Mouse (Mus musculus): ENCODE measurements around the gene Elk3. TPM values are rescaled to one million over a fixed set of nuclear protein-coding genes. Genes with fewer than 3 reads are reported as not detected.

Gene Elk3
- polyA plus RNA-seq, 1 experiment from 2014 or later: 11.3 TPM

DNA sequence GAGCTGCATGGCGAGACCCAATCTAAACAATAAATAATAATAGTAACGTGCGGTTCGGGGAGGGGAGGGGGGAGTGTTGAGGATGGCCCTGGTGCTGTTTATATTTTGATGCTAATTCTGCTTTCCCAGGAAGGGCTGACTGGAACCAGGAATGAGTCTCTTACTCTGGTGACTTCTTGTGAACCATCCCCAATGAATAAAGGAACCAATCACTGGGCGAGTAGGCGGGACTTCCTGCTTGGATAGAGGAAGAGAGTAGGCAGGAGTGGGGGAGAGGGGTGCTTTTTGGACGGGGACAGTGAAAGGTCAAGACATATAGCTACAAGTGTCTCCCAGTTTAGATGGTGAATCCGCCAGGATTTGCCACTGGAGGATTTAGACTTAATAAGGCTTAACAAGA is 32.6 kb downstream of the Elk3 start:
- no peak overlapping the region for H3K4me2 ChIP-seq (replicated peaks)
- no peaks in the 10 kb centered on the region for H3K36me3 ChIP-seq (replicated peaks; ENCODE audit: control insufficient read depth, insufficient read depth)
- no peak for DNase-seq (ENCODE audit: low spot score)
- peaks cover 21% of the 10 kb centered on the region for H3K4me1 ChIP-seq (replicated peaks; ENCODE audit: control insufficient read depth, insufficient read depth, low read length)
- 80% methylated on average over 8 of the region's 8 CpGs for WGBS
- H3K27me3 ChIP-seq (ENCODE audit: control insufficient read depth, insufficient read depth, low read length): no peaks in the 10 kb centered on the region
- no peak overlapping the region for H3K27ac ChIP-seq
- ATAC-seq (ENCODE audit: low FRiP score): no peak
- H3K4me3 ChIP-seq (replicated peaks; ENCODE audit: low read length): no peak overlapping the region
- H3K9ac ChIP-seq: no peak overlapping the region
- H3K9me3 ChIP-seq (ENCODE audit: control insufficient read depth, low read length): no peaks in the 10 kb centered on the region

DNA sequence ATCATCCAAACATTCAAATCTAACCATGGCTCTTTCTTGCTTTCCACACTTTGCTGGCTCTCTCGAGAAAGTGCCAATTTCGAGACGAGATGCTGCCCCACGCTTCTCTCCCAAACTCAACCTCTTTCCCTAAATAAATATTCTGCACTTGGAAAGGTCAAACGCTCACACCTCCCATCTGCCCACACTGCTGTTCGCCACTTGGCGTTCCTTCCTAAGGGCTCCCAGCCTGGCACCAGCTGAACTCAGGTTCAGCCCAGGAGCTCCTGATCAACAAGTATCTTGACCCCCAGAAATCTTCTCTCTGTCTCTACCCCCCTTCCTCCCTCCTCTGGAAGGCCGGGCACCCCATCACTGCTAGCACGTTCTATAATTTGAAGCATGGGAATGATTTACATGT is 34.1 kb downstream of the Elk3 start:
- ATAC-seq (ENCODE audit: low FRiP score) (no peak), DNase-seq (ENCODE audit: low spot score) (no peak)
- peak overlapping the region; percentile 60 for H3K9ac ChIP-seq
- no peaks in the 10 kb centered on the region for H3K27me3 ChIP-seq (ENCODE audit: control insufficient read depth, insufficient read depth, low read length)
- peak overlapping the region; percentile 56 for H3K4me2 ChIP-seq (replicated peaks)
- peaks cover 21% of the 10 kb centered on the region for H3K4me1 ChIP-seq (replicated peaks; ENCODE audit: control insufficient read depth, insufficient read depth, low read length)
- peak overlapping the region; percentile 87 for H3K27ac ChIP-seq
- H3K9me3 ChIP-seq (ENCODE audit: control insufficient read depth, low read length): no peaks in the 10 kb centered on the region
- 45% methylated on average over 9 of the region's 9 CpGs for WGBS
- H3K4me3 ChIP-seq (replicated peaks; ENCODE audit: low read length): peak overlapping the region; percentile 35
- no peaks in the 10 kb centered on the region for H3K36me3 ChIP-seq (replicated peaks; ENCODE audit: control insufficient read depth, insufficient read depth)

DNA sequence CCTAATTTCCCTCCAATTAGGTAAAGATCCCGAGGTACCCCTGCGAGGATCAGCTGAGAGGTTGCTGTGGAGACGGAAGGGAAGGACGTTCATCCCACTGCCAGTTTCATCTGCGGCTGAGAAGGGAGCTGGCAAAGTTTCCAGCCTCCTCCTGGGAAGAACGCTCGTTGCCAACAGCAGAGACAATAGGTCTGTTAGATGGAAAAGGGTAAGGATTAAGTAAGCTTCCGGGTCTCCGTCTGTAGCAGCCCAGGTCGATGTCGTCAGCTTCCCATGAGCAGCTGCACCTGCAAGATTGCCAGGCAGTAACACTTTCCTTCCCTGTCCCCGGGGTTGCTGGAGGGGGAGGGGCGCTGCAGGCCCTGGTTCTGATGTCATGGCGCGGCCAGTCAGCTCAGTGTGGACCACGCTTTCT is 34.6 kb downstream of the Elk3 start:
- ATAC-seq (ENCODE audit: low FRiP score): peak; percentile 69
- Histone ChIP-seq H3K4me2 (replicated peaks) (peak overlapping the region; percentile 56), H3K4me3 (replicated peaks; ENCODE audit: low read length) (peak overlapping the region; percentile 35), H3K9ac (peak overlapping the region; percentile 60), H3K9me3 (ENCODE audit: control insufficient read depth, low read length) (no peaks in the 10 kb centered on the region), H3K36me3 (replicated peaks; ENCODE audit: control insufficient read depth, insufficient read depth) (no peaks in the 10 kb centered on the region), H3K27ac (peak overlapping the region; percentile 87), H3K4me1 (replicated peaks; ENCODE audit: control insufficient read depth, insufficient read depth, low read length) (peaks cover 21% of the 10 kb centered on the region), H3K27me3 (ENCODE audit: control insufficient read depth, insufficient read depth, low read length) (no peaks in the 10 kb centered on the region)
- peak; percentile 85 for DNase-seq (ENCODE audit: low spot score)
- WGBS: 1% methylated on average over 16 of the region's 16 CpGs

DNA sequence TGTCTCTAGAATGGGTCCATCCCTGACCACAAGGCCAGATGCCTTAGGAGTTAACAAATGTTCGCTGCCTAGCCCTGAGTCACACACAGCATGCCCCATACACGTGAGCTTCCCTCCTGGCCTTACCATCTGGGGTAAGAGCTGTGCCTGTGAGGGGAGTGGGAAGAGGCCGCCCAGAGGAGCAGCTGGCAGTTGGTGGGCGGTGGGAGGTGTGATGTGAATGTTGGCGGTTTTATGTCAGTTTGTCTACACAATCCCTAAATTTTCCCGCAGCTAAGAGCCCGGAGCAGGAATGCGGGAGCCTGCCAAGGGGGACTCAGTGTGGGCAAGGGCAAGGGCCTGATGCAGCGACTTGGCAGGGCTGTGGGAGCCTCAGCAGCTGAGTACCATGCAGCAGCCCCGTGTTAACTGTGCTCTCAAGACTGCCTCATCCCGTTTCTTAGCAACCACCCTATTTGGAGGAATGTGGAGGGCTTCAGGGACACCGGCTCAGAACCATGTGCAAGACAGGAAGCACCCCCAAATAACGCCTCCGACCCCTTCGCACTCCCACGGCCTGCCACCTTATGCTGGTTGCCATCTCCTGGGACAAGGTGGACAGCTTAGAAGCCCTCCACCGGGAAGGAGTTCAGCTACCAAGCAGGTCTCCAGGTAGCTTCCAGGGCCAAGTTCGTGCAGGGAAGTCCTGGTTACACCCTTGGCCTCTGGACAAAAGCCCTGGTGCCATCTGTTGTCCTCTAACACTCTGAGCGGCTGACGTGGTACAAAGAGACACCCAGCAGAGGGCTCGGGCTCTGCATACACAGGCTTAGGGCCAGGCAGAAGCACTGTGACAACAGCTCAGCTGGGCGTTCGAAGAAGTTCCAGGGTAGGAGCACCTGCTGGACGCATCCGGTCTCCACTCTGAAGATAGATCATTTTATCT is 35.5 kb downstream of the Elk3 start:
- 24% methylated on average over 25 of the region's 25 CpGs for WGBS
- H3K9ac ChIP-seq: peak overlapping the region; percentile 60
- peak; percentile 76 for DNase-seq (ENCODE audit: low spot score)
- H3K4me2 ChIP-seq (replicated peaks): peak overlapping the region; percentile 56
- peak; percentile 90 for ATAC-seq (ENCODE audit: low FRiP score)
- H3K9me3 ChIP-seq (ENCODE audit: control insufficient read depth, low read length): no peaks in the 10 kb centered on the region
- peak overlapping the region; percentile 35 for H3K4me3 ChIP-seq (replicated peaks; ENCODE audit: low read length)
- H3K36me3 ChIP-seq (replicated peaks; ENCODE audit: control insufficient read depth, insufficient read depth): no peaks in the 10 kb centered on the region
- peak overlapping the region; percentile 87 for H3K27ac ChIP-seq
- H3K27me3 ChIP-seq (ENCODE audit: control insufficient read depth, insufficient read depth, low read length): no peaks in the 10 kb centered on the region
- H3K4me1 ChIP-seq (replicated peaks; ENCODE audit: control insufficient read depth, insufficient read depth, low read length): peaks cover 22% of the 10 kb centered on the region

DNA sequence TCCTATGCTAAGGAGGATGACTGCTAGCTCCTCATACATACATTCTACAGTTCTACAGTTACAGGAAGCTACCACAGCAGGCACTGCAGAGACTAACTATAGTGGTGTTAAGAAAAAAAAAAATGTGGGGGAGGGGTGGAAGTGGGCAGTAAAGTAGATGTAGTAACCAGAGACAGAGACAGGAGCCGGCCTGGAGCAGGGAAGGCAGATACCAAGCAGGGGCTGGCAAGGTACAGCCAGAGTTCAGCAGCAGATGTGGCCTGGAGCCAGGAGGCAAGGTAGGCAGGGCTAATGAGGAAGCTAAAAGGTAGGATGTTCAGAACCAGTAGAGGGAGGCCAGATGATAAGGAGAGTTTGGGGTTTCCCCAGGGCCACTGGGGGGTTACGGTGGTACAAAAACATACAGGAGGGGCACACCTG is 36.6 kb downstream of the Elk3 start:
- Histone ChIP-seq H3K4me2 (replicated peaks) (no peak overlapping the region), H3K27ac (peak overlapping the region; percentile 87), H3K36me3 (replicated peaks; ENCODE audit: control insufficient read depth, insufficient read depth) (no peaks in the 10 kb centered on the region), H3K9me3 (ENCODE audit: control insufficient read depth, low read length) (no peaks in the 10 kb centered on the region), H3K9ac (no peak overlapping the region), H3K27me3 (ENCODE audit: control insufficient read depth, insufficient read depth, low read length) (no peaks in the 10 kb centered on the region), H3K4me3 (replicated peaks; ENCODE audit: low read length) (no peak overlapping the region), H3K4me1 (replicated peaks; ENCODE audit: control insufficient read depth, insufficient read depth, low read length) (peaks cover 27% of the 10 kb centered on the region)
- 74% methylated on average over 2 of the region's 2 CpGs for WGBS
- ATAC-seq (ENCODE audit: low FRiP score) (no peak), DNase-seq (ENCODE audit: low spot score) (no peak)

GRCm38 (mm10) chr10:93272986-93273982 is 37.7 kb downstream of the Elk3 start:
- Histone ChIP-seq H3K36me3 (replicated peaks; ENCODE audit: control insufficient read depth, insufficient read depth) (no peaks in the 10 kb centered on the region), H3K4me3 (replicated peaks; ENCODE audit: low read length) (no peak overlapping the region), H3K9ac (no peak overlapping the region), H3K4me2 (replicated peaks) (no peak overlapping the region), H3K27ac (no peak overlapping the region), H3K4me1 (replicated peaks; ENCODE audit: control insufficient read depth, insufficient read depth, low read length) (peaks cover 27% of the 10 kb centered on the region), H3K27me3 (ENCODE audit: control insufficient read depth, insufficient read depth, low read length) (no peaks in the 10 kb centered on the region), H3K9me3 (ENCODE audit: control insufficient read depth, low read length) (no peaks in the 10 kb centered on the region)
- no peak for DNase-seq (ENCODE audit: low spot score)
- WGBS: 69% methylated on average over 14 of the region's 14 CpGs
- ATAC-seq (ENCODE audit: low FRiP score): no peak

- no peak for DNase-seq (ENCODE audit: low spot score)
- H3K4me2 ChIP-seq (replicated peaks): no peak overlapping the region
- WGBS: 92% methylated on average over 7 of the region's 7 CpGs
- H3K4me3 ChIP-seq (replicated peaks; ENCODE audit: low read length): no peak overlapping the region
- no peak for ATAC-seq (ENCODE audit: low FRiP score)
- peaks cover 24% of the 10 kb centered on the region for H3K4me1 ChIP-seq (replicated peaks; ENCODE audit: control insufficient read depth, insufficient read depth, low read length)
- no peaks in the 10 kb centered on the region for H3K27me3 ChIP-seq (ENCODE audit: control insufficient read depth, insufficient read depth, low read length)
- H3K27ac ChIP-seq: no peak overlapping the region
- no peak overlapping the region for H3K9ac ChIP-seq
- H3K9me3 ChIP-seq (ENCODE audit: control insufficient read depth, low read length): no peaks in the 10 kb centered on the region
- no peaks in the 10 kb centered on the region for H3K36me3 ChIP-seq (replicated peaks; ENCODE audit: control insufficient read depth, insufficient read depth)
Measured at GRCm38 (mm10) chr10:93271831-93272230, 39.1 kb downstream of the Elk3 start.

DNA sequence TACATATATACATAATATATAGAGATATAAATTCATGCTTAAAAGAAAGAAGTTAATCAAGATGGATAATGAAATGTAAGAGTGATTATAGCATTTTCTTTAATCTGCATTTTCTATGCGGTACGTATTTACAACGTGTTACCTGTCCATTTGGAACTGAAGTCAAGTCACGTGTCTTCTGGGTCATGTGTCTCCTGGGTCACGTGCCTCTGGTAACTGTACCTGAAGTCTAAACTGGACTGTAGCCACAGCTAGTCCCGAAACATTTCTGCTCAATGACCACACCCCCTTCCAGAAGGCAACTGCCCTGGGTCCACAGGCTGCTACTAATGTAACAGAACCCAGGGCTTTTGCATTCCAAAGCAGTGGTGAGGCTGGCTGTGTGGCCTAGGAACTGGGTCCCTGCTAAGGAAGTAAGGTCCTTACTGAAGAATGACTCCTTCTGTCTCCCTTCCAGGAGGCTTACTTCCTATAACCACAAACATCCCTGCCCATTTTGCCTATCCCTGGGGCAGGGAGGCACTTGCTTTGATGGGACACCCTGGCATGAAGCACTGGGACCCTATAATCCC is 40.0 kb downstream of the Elk3 start:
- Histone ChIP-seq H3K9me3 (ENCODE audit: control insufficient read depth, low read length) (no peaks in the 10 kb centered on the region), H3K9ac (no peak overlapping the region), H3K4me1 (replicated peaks; ENCODE audit: control insufficient read depth, insufficient read depth, low read length) (peaks cover 17% of the 10 kb centered on the region), H3K27me3 (ENCODE audit: control insufficient read depth, insufficient read depth, low read length) (no peaks in the 10 kb centered on the region), H3K27ac (no peak overlapping the region), H3K4me2 (replicated peaks) (no peak overlapping the region), H3K36me3 (replicated peaks; ENCODE audit: control insufficient read depth, insufficient read depth) (no peaks in the 10 kb centered on the region; the same call in 1 of the 2 replicates), H3K4me3 (replicated peaks; ENCODE audit: low read length) (no peak overlapping the region)
- WGBS: 95% methylated on average over 6 of the region's 6 CpGs
- ATAC-seq (ENCODE audit: low FRiP score) (no peak), DNase-seq (ENCODE audit: low spot score) (no peak)

- peaks cover 5% of the 10 kb centered on the region; the same call in 1 of the 2 replicates for H3K36me3 ChIP-seq (replicated peaks; ENCODE audit: control insufficient read depth, insufficient read depth)
- H3K4me1 ChIP-seq (replicated peaks; ENCODE audit: control insufficient read depth, insufficient read depth, low read length): peaks cover 6% of the 10 kb centered on the region
- H3K9me3 ChIP-seq (ENCODE audit: control insufficient read depth, low read length): no peaks in the 10 kb centered on the region
- no peak for DNase-seq (ENCODE audit: low spot score)
- ATAC-seq (ENCODE audit: low FRiP score): no peak
- no peak overlapping the region for H3K27ac ChIP-seq
- WGBS: 77% methylated on average over 4 of the region's 4 CpGs
- H3K27me3 ChIP-seq (ENCODE audit: control insufficient read depth, insufficient read depth, low read length): no peaks in the 10 kb centered on the region
- H3K4me2 ChIP-seq (replicated peaks): no peak overlapping the region
- no peak overlapping the region for H3K4me3 ChIP-seq (replicated peaks; ENCODE audit: low read length)
- no peak overlapping the region for H3K9ac ChIP-seq
Measured at GRCm38 (mm10) chr10:93269744-93270143, 41.2 kb downstream of the Elk3 start.
